Mouse (Mus musculus): ENCODE results near the gene Atg3.

- TF ChIP-seq CTCF (IDR thresholded peaks at IDR 0.05): no peak
- TF ChIP-seq POLR2A (IDR thresholded peaks at IDR 0.05; ENCODE audit: insufficient read depth, low read depth, low read length): no peak
These were observed 68.4 kb downstream of the Atg3 start for GRCm38 (mm10) chr16:45227002-45227401.

Data from heart, adult 2 months (tissue).